Mouse (Mus musculus) liver, postnatal 0 days (tissue): ENCODE measurements at regions not wholly inside any gene's neighbourhood (a gene's known extent, or its start where the extent isn't known, plus 50 kb on each side); places are given as distances from the start of the nearest gene placed in this dataset.

Experiments
- ATAC-seq: fragments of 200-750 bp; cut with Nextera tagmentation; 2 replicates; pipeline ENCODE4 v1.8.0; 2017; ENCODE audit warnings: mild to moderate bottlenecking, moderate library complexity
- DNase-seq: peaks from one replicate; pipeline ENCODE4 v3.0.0-alpha.2; 2016
- H3K27ac ChIP-seq: fragments of 300-500 bp; sonication (generic); 2 replicates; pipeline ENCODE4 v1.5.1; 2014; ENCODE audit warnings: antibody characterized with exemption, moderate library complexity, mild to moderate bottlenecking, low read depth
- H3K27me3 ChIP-seq: fragments of 300-500 bp; sonication (generic); 2 replicates; pipeline ENCODE4 v1.6.1; 2014; ENCODE audit warnings: low read length, control low read depth, mixed read lengths; ENCODE audit not compliant: insufficient read depth
- H3K36me3 ChIP-seq: fragments of 300-500 bp; sonication (generic); replicated peaks from 2 replicates; pipeline ENCODE4 v1.6.1; 2014; ENCODE audit warnings: mild to moderate bottlenecking, control low read depth, low read length, moderate library complexity, mixed read lengths; ENCODE audit not compliant: insufficient read depth
- H3K4me1 ChIP-seq: fragments of 300-500 bp; sonication (generic); 2 replicates; pipeline ENCODE4 v1.6.1; 2014; ENCODE audit warnings: antibody characterized with exemption, mild to moderate bottlenecking, control low read depth; ENCODE audit not compliant: insufficient read depth
- H3K4me2 ChIP-seq: fragments of 300-500 bp; sonication (generic); 2 replicates; pipeline ENCODE4 v1.6.1; 2014; ENCODE audit warnings: low read depth, mild to moderate bottlenecking, low read length, moderate library complexity, mixed read lengths
- H3K4me3 ChIP-seq: fragments of 300-500 bp; sonication (generic); 2 replicates; pipeline ENCODE4 v1.5.1; 2014; ENCODE audit warnings: low read depth, low read length
- H3K9ac ChIP-seq: fragments of 300-500 bp; sonication (generic); replicated peaks from 2 replicates; pipeline ENCODE4 v1.6.1; 2014; ENCODE audit warnings: mild to moderate bottlenecking, moderate library complexity
- H3K9me3 ChIP-seq: fragments of 300-500 bp; sonication (generic); 2 replicates; pipeline ENCODE4 v1.6.1; 2016; ENCODE audit warnings: mild to moderate bottlenecking, control low read depth, low read length, mixed read lengths
- CTCF ChIP-seq: sonication (generic); IDR thresholded peaks from 2 replicates; pipeline ENCODE4 v1.5.1; 2016; ENCODE audit warnings: antibody characterized with exemption, low read depth
- EP300 ChIP-seq: IDR thresholded peaks from 2 replicates; pipeline ENCODE4 v1.6.1; 2016; ENCODE audit warnings: antibody characterized with exemption, low read depth, mild to moderate bottlenecking
- WGBS: fragments of 180-500 bp; shearing (Covaris S2); extraction: QIAGEN DNeasy Blood & Tissue Kit; methylation state at CpG from one replicate; pipeline ENCODE4 v1.1.7; 2014; ENCODE audit not compliant: insufficient replicate concordance; 5-methylcytosine and 5-hydroxymethylcytosine counted together

- ATAC-seq (no peak), DNase-seq (no peak)
- no peak overlapping the region for H3K4me2 ChIP-seq
- no peaks in the 10 kb centered on the region for H3K4me1 ChIP-seq
- no peaks in the 10 kb centered on the region for H3K9me3 ChIP-seq
- H3K9ac ChIP-seq, result no peak overlapping the region
- H3K27ac ChIP-seq, result no peak overlapping the region
- TF ChIP-seq CTCF, result no peak
- no peak for TF ChIP-seq EP300
- H3K27me3 ChIP-seq, result no peaks in the 10 kb centered on the region
- H3K4me3 ChIP-seq, result no peak overlapping the region
- H3K36me3 ChIP-seq, result no peaks in the 10 kb centered on the region
Measured at GRCm38 (mm10) chr14:80485149-80485548, 501.3 kb downstream of the Olfm4 start.

GRCm38 (mm10) chr14:80486605-80487004 is 502.7 kb downstream of the Olfm4 start:
- H3K27me3 ChIP-seq, result no peaks in the 10 kb centered on the region
- no peak overlapping the region for H3K4me3 ChIP-seq
- no peak overlapping the region for H3K9ac ChIP-seq
- no peaks in the 10 kb centered on the region for H3K36me3 ChIP-seq
- DNase-seq, result no peak
- no peaks in the 10 kb centered on the region for H3K4me1 ChIP-seq
- no peak overlapping the region for H3K4me2 ChIP-seq
- H3K9me3 ChIP-seq, result no peaks in the 10 kb centered on the region
- no peak overlapping the region for H3K27ac ChIP-seq
- WGBS, result 73% methylated on average over 6 of the region's 6 CpGs
- TF ChIP-seq CTCF (no peak), EP300 (no peak)
- no peak for ATAC-seq

- H3K4me2 ChIP-seq, result no peak overlapping the region
- TF ChIP-seq CTCF (no peak), EP300 (no peak)
- H3K9ac ChIP-seq, result no peak overlapping the region
- H3K36me3 ChIP-seq, result no peaks in the 10 kb centered on the region
- H3K27me3 ChIP-seq, result no peaks in the 10 kb centered on the region
- no peaks in the 10 kb centered on the region for H3K9me3 ChIP-seq
- H3K27ac ChIP-seq, result no peak overlapping the region
- WGBS, result 73% methylated on average over 10 of the region's 10 CpGs
- no peak overlapping the region for H3K4me3 ChIP-seq
- DNase-seq, result no peak
- no peak for ATAC-seq
- no peaks in the 10 kb centered on the region for H3K4me1 ChIP-seq
Measured at GRCm38 (mm10) chr14:80492043-80492900, 508.4 kb downstream of the Olfm4 start.

GRCm38 (mm10) chr14:80492901-80493279 is 509.0 kb downstream of the Olfm4 start:
- Histone ChIP-seq H3K4me1 (no peaks in the 10 kb centered on the region), H3K4me3 (no peak overlapping the region), H3K9ac (no peak overlapping the region), H3K4me2 (no peak overlapping the region), H3K27ac (no peak overlapping the region), H3K9me3 (no peaks in the 10 kb centered on the region), H3K27me3 (no peaks in the 10 kb centered on the region), H3K36me3 (no peaks in the 10 kb centered on the region)
- ATAC-seq (no peak), DNase-seq (no peak)
- TF ChIP-seq EP300 (no peak), CTCF (no peak)
- 72% methylated on average over 4 of the region's 4 CpGs for WGBS

- 80% methylated on average over 2 of the region's 2 CpGs for WGBS
- ATAC-seq (no peak), DNase-seq (no peak)
- H3K9ac ChIP-seq, result no peak overlapping the region
- no peaks in the 10 kb centered on the region for H3K27me3 ChIP-seq
- no peaks in the 10 kb centered on the region; the same call in 1 of the 2 replicates for H3K9me3 ChIP-seq
- no peak overlapping the region for H3K4me3 ChIP-seq
- TF ChIP-seq CTCF (no peak), EP300 (no peak)
- H3K27ac ChIP-seq, result no peak overlapping the region
- H3K4me1 ChIP-seq, result no peaks in the 10 kb centered on the region
- no peaks in the 10 kb centered on the region for H3K36me3 ChIP-seq
- H3K4me2 ChIP-seq, result no peak overlapping the region
Measured at GRCm38 (mm10) chr14:80504351-80504750, 520.5 kb downstream of the Olfm4 start.

- no peaks in the 10 kb centered on the region for H3K4me1 ChIP-seq
- TF ChIP-seq CTCF, result no peak
- TF ChIP-seq EP300, result no peak
- no peaks in the 10 kb centered on the region for H3K36me3 ChIP-seq
- DNase-seq (no peak), ATAC-seq (no peak)
- no peaks in the 10 kb centered on the region for H3K27me3 ChIP-seq
- H3K27ac ChIP-seq, result no peak overlapping the region
- no peaks in the 10 kb centered on the region for H3K9me3 ChIP-seq
- no peak overlapping the region for H3K9ac ChIP-seq
- H3K4me2 ChIP-seq, result no peak overlapping the region
- no peak overlapping the region for H3K4me3 ChIP-seq
- WGBS, result 88% methylated on average over 2 of the region's 2 CpGs
Measured at GRCm38 (mm10) chr14:80516626-80517025, 532.7 kb downstream of the Olfm4 start.
